Mouse (Mus musculus): ENCODE results near the gene Gabarapl1. TPM values are rescaled to one million over a fixed set of nuclear protein-coding genes. Genes with fewer than 3 reads are reported as not detected.

Gene Gabarapl1
- polyA plus RNA-seq, 1 experiment, result 92.0 TPM

- Histone ChIP-seq H3K27ac (ENCODE audit: insufficient read depth, low read length) (no peak overlapping the region), H3K4me3 (ENCODE audit: insufficient read depth, low read length) (no peak overlapping the region), H3K4me1 (ENCODE audit: control insufficient read depth, insufficient read depth, low read length) (no peaks in the 10 kb centered on the region; the same call in 1 of the 2 replicates)
- TF ChIP-seq POLR2A (IDR thresholded peaks at IDR 0.05; ENCODE audit: low read depth, low read length), result no peak
- TF ChIP-seq CTCF (IDR thresholded peaks at IDR 0.05; ENCODE audit: borderline replicate concordance, insufficient read depth, low read length), result no peak
These were observed 24.5 kb downstream of the Gabarapl1 start for GRCm38 (mm10) chr6:129557298-129558023.

GRCm38 (mm10) chr6:129558946-129559640 is 26.1 kb downstream of the Gabarapl1 start:
- no peak overlapping the region for H3K4me3 ChIP-seq (ENCODE audit: insufficient read depth, low read length)
- TF ChIP-seq CTCF (IDR thresholded peaks at IDR 0.05; ENCODE audit: borderline replicate concordance, insufficient read depth, low read length) (peak; percentile 91; the same call in 1 of the 2 replicates), POLR2A (IDR thresholded peaks at IDR 0.05; ENCODE audit: low read depth, low read length) (no peak)
- no peaks in the 10 kb centered on the region; the same call in 1 of the 2 replicates for H3K4me1 ChIP-seq (ENCODE audit: control insufficient read depth, insufficient read depth, low read length)
- no peak overlapping the region for H3K27ac ChIP-seq (ENCODE audit: insufficient read depth, low read length)

- Histone ChIP-seq H3K4me1 (ENCODE audit: control insufficient read depth, insufficient read depth, low read length) (no peaks in the 10 kb centered on the region; the same call in 1 of the 2 replicates), H3K27ac (ENCODE audit: insufficient read depth, low read length) (no peak overlapping the region), H3K4me3 (ENCODE audit: insufficient read depth, low read length) (no peak overlapping the region)
- TF ChIP-seq CTCF (IDR thresholded peaks at IDR 0.05; ENCODE audit: borderline replicate concordance, insufficient read depth, low read length) (no peak), POLR2A (IDR thresholded peaks at IDR 0.05; ENCODE audit: low read depth, low read length) (no peak)
These were observed 26.7 kb downstream of the Gabarapl1 start for GRCm38 (mm10) chr6:129559641-129560027.

GRCm38 (mm10) chr6:129565257-129565656 is 32.3 kb downstream of the Gabarapl1 start:
- Histone ChIP-seq H3K27ac (ENCODE audit: insufficient read depth, low read length) (no peak overlapping the region), H3K4me1 (ENCODE audit: control insufficient read depth, insufficient read depth, low read length) (no peaks in the 10 kb centered on the region), H3K4me3 (ENCODE audit: insufficient read depth, low read length) (no peak overlapping the region)
- no peak for TF ChIP-seq CTCF (IDR thresholded peaks at IDR 0.05; ENCODE audit: borderline replicate concordance, insufficient read depth, low read length)
- TF ChIP-seq POLR2A (IDR thresholded peaks at IDR 0.05; ENCODE audit: low read depth, low read length), result no peak

- Histone ChIP-seq H3K4me1 (ENCODE audit: control insufficient read depth, insufficient read depth, low read length) (no peaks in the 10 kb centered on the region), H3K27ac (ENCODE audit: insufficient read depth, low read length) (no peak overlapping the region), H3K4me3 (ENCODE audit: insufficient read depth, low read length) (no peak overlapping the region)
- no peak for TF ChIP-seq POLR2A (IDR thresholded peaks at IDR 0.05; ENCODE audit: low read depth, low read length)
These were observed 42.4 kb downstream of the Gabarapl1 start for GRCm38 (mm10) chr6:129575315-129575714.

GRCm38 (mm10) chr6:129577605-129578004 is 44.6 kb downstream of the Gabarapl1 start, which contains the start of gene Klre1:
TSS of gene Klre1 (plus strand) at chr6:129577905.
- no peak for TF ChIP-seq CTCF (IDR thresholded peaks at IDR 0.05; ENCODE audit: borderline replicate concordance, insufficient read depth, low read length)
- TF ChIP-seq POLR2A (IDR thresholded peaks at IDR 0.05; ENCODE audit: low read depth, low read length), result no peak
- Histone ChIP-seq H3K4me3 (ENCODE audit: insufficient read depth, low read length) (no peak within 1 kb of the TSS), H3K27ac (ENCODE audit: insufficient read depth, low read length) (no peak within 1 kb of the TSS)

GRCm38 (mm10) chr6:129581274-129581673 is 48.3 kb downstream of the Gabarapl1 start:
- TF ChIP-seq POLR2A (IDR thresholded peaks at IDR 0.05; ENCODE audit: low read depth, low read length), result no peak
- TF ChIP-seq CTCF (IDR thresholded peaks at IDR 0.05; ENCODE audit: borderline replicate concordance, insufficient read depth, low read length), result no peak
- Histone ChIP-seq H3K27ac (ENCODE audit: insufficient read depth, low read length) (no peak overlapping the region), H3K4me3 (ENCODE audit: insufficient read depth, low read length) (no peak overlapping the region), H3K4me1 (ENCODE audit: control insufficient read depth, insufficient read depth, low read length) (no peaks in the 10 kb centered on the region)

More at GRCm38 (mm10) chr6:129577605-129578004, 44.6 kb downstream of the Gabarapl1 start, which contains the start of gene Klre1:
- H3K4me1 ChIP-seq (ENCODE audit: control insufficient read depth, insufficient read depth, low read length), result no peaks in the 10 kb centered on the region

GRCm38 (mm10) chr6:129581896-129582295 is 48.9 kb downstream of the Gabarapl1 start:
- TF ChIP-seq POLR2A (IDR thresholded peaks at IDR 0.05; ENCODE audit: low read depth, low read length), result no peak
- TF ChIP-seq CTCF (IDR thresholded peaks at IDR 0.05; ENCODE audit: borderline replicate concordance, insufficient read depth, low read length), result no peak

GRCm38 (mm10) chr6:129583014-129583413 is 50.1 kb downstream of the Gabarapl1 start:
- no peak overlapping the region for H3K4me3 ChIP-seq (ENCODE audit: insufficient read depth, low read length)
- no peaks in the 10 kb centered on the region for H3K4me1 ChIP-seq (ENCODE audit: control insufficient read depth, insufficient read depth, low read length)
- H3K27ac ChIP-seq (ENCODE audit: insufficient read depth, low read length), result no peak overlapping the region
- no peak for TF ChIP-seq CTCF (IDR thresholded peaks at IDR 0.05; ENCODE audit: borderline replicate concordance, insufficient read depth, low read length)
- no peak for TF ChIP-seq POLR2A (IDR thresholded peaks at IDR 0.05; ENCODE audit: low read depth, low read length)

More at GRCm38 (mm10) chr6:129581896-129582295, 48.9 kb downstream of the Gabarapl1 start:
- Histone ChIP-seq H3K4me3 (ENCODE audit: insufficient read depth, low read length) (no peak overlapping the region), H3K27ac (ENCODE audit: insufficient read depth, low read length) (no peak overlapping the region), H3K4me1 (ENCODE audit: control insufficient read depth, insufficient read depth, low read length) (no peaks in the 10 kb centered on the region)

GRCm38 (mm10) chr6:129591508-129591907 is 58.5 kb downstream of the Gabarapl1 start, which contains the start of gene Klrd1:
TSS of gene Klrd1 (plus strand) at chr6:129591782.
- no peak for TF ChIP-seq POLR2A (IDR thresholded peaks at IDR 0.05; ENCODE audit: low read depth, low read length)
- TF ChIP-seq CTCF (IDR thresholded peaks at IDR 0.05; ENCODE audit: borderline replicate concordance, insufficient read depth, low read length), result no peak
- H3K27ac ChIP-seq (ENCODE audit: insufficient read depth, low read length), result no peak within 1 kb of the TSS
- no peak within 1 kb of the TSS for H3K4me3 ChIP-seq (ENCODE audit: insufficient read depth, low read length)
- H3K4me1 ChIP-seq (ENCODE audit: control insufficient read depth, insufficient read depth, low read length), result no peaks in the 10 kb centered on the region; the same call in 1 of the 2 replicates

Other genes with a start within 250 kb of the Gabarapl1 start
- gene 4922502D21Rik, start 201.4 kb upstream of the Gabarapl1 start, polyA plus RNA-seq (2011; ENCODE audit: insufficient read length, low read depth, missing spikeins), result not detected in 2 replicates
- 0.61 TPM in 1 of 2 replicates, not detected in the other for gene Clec12a, start 190.5 kb upstream of the Gabarapl1 start, polyA plus RNA-seq (2011; ENCODE audit: insufficient read length, low read depth, missing spikeins)
- gene Clec12b, start 147.3 kb upstream of the Gabarapl1 start, polyA plus RNA-seq (2011; ENCODE audit: insufficient read length, low read depth, missing spikeins), result not detected in 2 replicates
- gene Clec1b, start 135.9 kb upstream of the Gabarapl1 start, polyA plus RNA-seq (2011; ENCODE audit: insufficient read length, low read depth, missing spikeins), result not detected in 2 replicates
- gene Clec9a, start 124.3 kb upstream of the Gabarapl1 start, polyA plus RNA-seq (2011; ENCODE audit: insufficient read length, low read depth, missing spikeins), result not detected in 2 replicates
- 0.52 and 0.54 TPM in 2 replicates for gene Clec1a, start 81.2 kb upstream of the Gabarapl1 start, polyA plus RNA-seq (2011; ENCODE audit: insufficient read length, low read depth, missing spikeins)
- gene Olr1, start 26.0 kb upstream of the Gabarapl1 start, polyA plus RNA-seq (2011; ENCODE audit: insufficient read length, low read depth, missing spikeins), result 2.9 and 10.2 TPM in 2 replicates
- 0.48 TPM in 1 of 2 replicates, not detected in the other for gene Tmem52b, start 20.6 kb upstream of the Gabarapl1 start, polyA plus RNA-seq (2011; ENCODE audit: insufficient read length, low read depth, missing spikeins)
- not detected in 2 replicates for gene Klre1, start 44.7 kb downstream of the Gabarapl1 start, polyA plus RNA-seq (2011; ENCODE audit: insufficient read length, low read depth, missing spikeins)
- gene Klrd1, start 58.6 kb downstream of the Gabarapl1 start, polyA plus RNA-seq (2011; ENCODE audit: insufficient read length, low read depth, missing spikeins), result not detected in 2 replicates
- not detected in 2 replicates for gene Klrk1, start 90.7 kb downstream of the Gabarapl1 start, polyA plus RNA-seq (2011; ENCODE audit: insufficient read length, low read depth, missing spikeins)
- gene Klrc3, start 110.2 kb downstream of the Gabarapl1 start, polyA plus RNA-seq (2011; ENCODE audit: insufficient read length, low read depth, missing spikeins), result not detected in 2 replicates
- gene Klrc2, start 127.5 kb downstream of the Gabarapl1 start, polyA plus RNA-seq (2011; ENCODE audit: insufficient read length, low read depth, missing spikeins), result not detected in 2 replicates
- not detected in 2 replicates for gene Klrc1, start 145.8 kb downstream of the Gabarapl1 start, polyA plus RNA-seq (2011; ENCODE audit: insufficient read length, low read depth, missing spikeins)
- gene Klri1, start 184.0 kb downstream of the Gabarapl1 start, polyA plus RNA-seq (2011; ENCODE audit: insufficient read length, low read depth, missing spikeins), result not detected in 2 replicates
- gene Klri2, start 207.3 kb downstream of the Gabarapl1 start, polyA plus RNA-seq (2011; ENCODE audit: insufficient read length, low read depth, missing spikeins), result not detected in 2 replicates

All from embryonic fibroblast, embryonic 13.5 days (primary cell).